Mouse (Mus musculus) forebrain, embryonic 16.5 days (tissue): Measurements from ENCODE around the gene Gm6890. TPM values are rescaled to one million over a fixed set of nuclear protein-coding genes. Genes with fewer than 3 reads are reported as not detected.
"Not testable (repeated sequence)": the region's sequence is repeated elsewhere in the genome, so short reads cannot be mapped to it uniquely, and the experiment has no call there.

ENCODE experiments used
- ATAC-seq: fragments of 200-750 bp; cut with Nextera tagmentation; 2 replicates; pipeline ENCODE4 v1.8.0; 2017; ENCODE audit warnings: mild to moderate bottlenecking, moderate library complexity
- H3K27ac ChIP-seq: fragments of 300-500 bp; sonication (generic); 2 replicates; pipeline ENCODE4 v1.5.1; 2014; ENCODE audit warnings: low read length, control low read depth
- H3K27me3 ChIP-seq: fragments of 300-500 bp; sonication (generic); replicated peaks from 2 replicates; pipeline ENCODE4 v1.6.1; 2014; ENCODE audit warnings: low read length; ENCODE audit not compliant: control insufficient read depth, insufficient read depth
- H3K36me3 ChIP-seq: fragments of 300-500 bp; sonication (generic); 2 replicates; pipeline ENCODE4 v1.6.1; 2014; ENCODE audit not compliant: control insufficient read depth, insufficient read depth
- H3K4me1 ChIP-seq: fragments of 300-500 bp; sonication (generic); replicated peaks from 2 replicates; pipeline ENCODE4 v1.6.1; 2014; ENCODE audit warnings: low read length; ENCODE audit not compliant: control insufficient read depth, insufficient read depth
- H3K4me2 ChIP-seq: fragments of 300-500 bp; sonication (generic); 2 replicates; pipeline ENCODE4 v1.6.1; 2014; ENCODE audit warnings: mild to moderate bottlenecking, low read length, control low read depth
- H3K4me3 ChIP-seq: fragments of 300-500 bp; sonication (generic); replicated peaks from 2 replicates; pipeline ENCODE4 v1.5.1; 2014; ENCODE audit warnings: mild to moderate bottlenecking, low read length, control low read depth
- H3K9ac ChIP-seq: fragments of 300-500 bp; sonication (generic); replicated peaks from 2 replicates; pipeline ENCODE4 v1.6.1; 2014; ENCODE audit warnings: low read depth, low read length, control low read depth
- H3K9me3 ChIP-seq: fragments of 300-500 bp; sonication (generic); 2 replicates; pipeline ENCODE4 v1.6.1; 2016; ENCODE audit warnings: low read length; ENCODE audit not compliant: control insufficient read depth
- WGBS: fragments of 180-500 bp; shearing (Covaris S2); extraction: QIAGEN DNeasy Blood & Tissue Kit; methylation state at CpG from one replicate; pipeline ENCODE4 v1.1.7; 2014; 5-methylcytosine and 5-hydroxymethylcytosine counted together
- polyA plus RNA-seq: library from polyadenylated mRNA; unstranded; fragments of >200 nt; fragmentation: Nextera tagmentation; extraction: Ambion mirVana; gene quantifications from 2 replicates; pipeline ENCODE4 v1.2.1, GENCODE M21; 2015

Gm6890 gene
- not detected in 2 replicates for polyA plus RNA-seq

DNA sequence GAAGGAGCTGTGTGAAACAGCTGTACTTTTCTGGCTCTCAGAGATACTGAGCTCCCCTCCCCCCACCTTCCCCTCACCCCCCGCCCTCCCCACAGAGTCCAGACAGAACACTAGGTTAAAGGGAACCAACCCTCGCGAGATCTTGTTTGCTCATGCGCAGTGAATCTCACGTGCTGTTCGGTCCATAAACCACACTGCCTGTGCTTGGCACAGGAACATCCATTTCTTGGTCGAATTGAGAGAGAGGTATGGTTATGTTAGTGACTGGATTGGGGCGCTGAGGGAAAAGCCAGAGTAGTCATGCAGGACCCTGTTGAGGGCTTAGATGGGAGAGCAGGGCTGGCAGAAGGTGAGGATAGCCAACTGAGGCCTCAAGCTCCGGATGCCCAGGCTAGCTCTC, at the start of gene Gm6890:
TSS of gene Gm6890 (plus strand) at position 301 of the 400 bp plus-strand sequence.
- H3K9ac ChIP-seq, H3K27ac ChIP-seq, H3K36me3 ChIP-seq, H3K9me3 ChIP-seq, H3K27me3 ChIP-seq, H3K4me2 ChIP-seq, H3K4me3 ChIP-seq, ATAC-seq, H3K4me1 ChIP-seq: not testable (repeated sequence)
- 88% methylated on average over 8 of the region's 9 CpGs for WGBS

GRCm38 (mm10) chrX:74726195-74726594, 14.5 kb upstream of the Gm6890 start:
- 86% methylated on average over 2 of the region's 10 CpGs for WGBS
- H3K9ac ChIP-seq: not testable (repeated sequence)

DNA sequence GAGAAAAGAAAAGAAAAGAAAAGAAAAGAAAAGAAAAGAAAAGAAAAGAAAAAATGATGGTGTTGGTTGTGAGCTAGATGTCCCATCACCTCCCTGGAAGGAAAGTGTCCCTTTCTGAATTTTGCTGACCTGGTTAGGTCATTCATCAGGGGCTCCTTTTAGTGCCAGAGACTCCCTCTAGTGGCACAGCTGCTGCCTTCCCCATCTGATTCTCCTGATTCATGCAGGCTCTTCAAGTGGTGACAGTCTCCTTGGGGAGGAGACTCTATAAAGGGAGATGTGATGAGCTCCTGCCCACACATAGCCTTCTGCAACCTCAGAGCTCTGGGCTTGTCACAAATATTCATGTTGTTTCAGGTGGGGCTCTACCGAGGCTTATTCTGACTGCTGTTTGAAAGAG, 30.0 kb downstream of the Gm6890 start:
- no CpG with 5 or more reads among the region's 1 CpGs for WGBS
- H3K27ac ChIP-seq, ATAC-seq, H3K4me2 ChIP-seq, H3K9me3 ChIP-seq, H3K4me1 ChIP-seq, H3K9ac ChIP-seq, H3K4me3 ChIP-seq, H3K27me3 ChIP-seq, H3K36me3 ChIP-seq: not testable (repeated sequence)

More at GRCm38 (mm10) chrX:74726195-74726594, 14.5 kb upstream of the Gm6890 start:
- not testable (repeated sequence) for H3K27me3 ChIP-seq, H3K9me3 ChIP-seq, H3K4me3 ChIP-seq, H3K4me1 ChIP-seq, ATAC-seq, H3K27ac ChIP-seq, H3K4me2 ChIP-seq, H3K36me3 ChIP-seq

Other genes with a start within 250 kb of the Gm6890 start
- gene Olfr1326-ps1, start 166.0 kb upstream of the Gm6890 start, polyA plus RNA-seq: not detected in 2 replicates
- not detected in 2 replicates for gene Olfr1325, start 148.2 kb upstream of the Gm6890 start, polyA plus RNA-seq
- gene Gm5640, start 95.3 kb upstream of the Gm6890 start, polyA plus RNA-seq: 0.10 and 0.32 TPM in 2 replicates
- 0.16 TPM in 1 of 2 replicates, not detected in the other for gene Gm5936, start 96.3 kb downstream of the Gm6890 start, polyA plus RNA-seq